Mouse (Mus musculus) embryonic facial prominence, embryonic 11.5 days (tissue): ENCODE data around the gene Fam186a. TPM values are rescaled to one million over a fixed set of nuclear protein-coding genes. Genes with fewer than 3 reads are reported as not detected.

Source experiments
- ATAC-seq: fragments of 200-750 bp; cut with Nextera tagmentation; replicated peaks from 2 replicates; pipeline ENCODE4 v1.8.0; 2017; ENCODE audit warnings: low read depth; ENCODE audit not compliant: insufficient number of reproducible peaks, low FRiP score, low TSS enrichment
- DNase-seq: peaks from one replicate; pipeline ENCODE4 v3.0.0-alpha.2; 2015; ENCODE audit warnings: low spot score
- H3K27ac ChIP-seq: fragments of 300-500 bp; sonication (generic); replicated peaks from 2 replicates; pipeline ENCODE4 v1.5.1; 2014; ENCODE audit warnings: mild to moderate bottlenecking, low read depth, low read length, control low read depth
- H3K27me3 ChIP-seq: fragments of 300-500 bp; sonication (generic); 2 replicates; pipeline ENCODE4 v1.6.1; 2014; ENCODE audit warnings: mild to moderate bottlenecking, low read length, moderate library complexity, mixed read lengths; ENCODE audit not compliant: control insufficient read depth, insufficient read depth
- H3K36me3 ChIP-seq: fragments of 300-500 bp; sonication (generic); replicated peaks from 2 replicates; pipeline ENCODE4 v1.6.1; 2014; ENCODE audit warnings: low read depth, mild to moderate bottlenecking, low read length, moderate library complexity, mixed read lengths; ENCODE audit not compliant: control insufficient read depth, insufficient read depth
- H3K4me1 ChIP-seq: fragments of 300-500 bp; sonication (generic); 2 replicates; pipeline ENCODE4 v1.6.1; 2014; ENCODE audit warnings: low read length, mixed read lengths; ENCODE audit not compliant: control insufficient read depth, insufficient read depth
- H3K4me2 ChIP-seq: fragments of 300-500 bp; sonication (generic); 2 replicates; pipeline ENCODE4 v1.6.1; 2014; ENCODE audit warnings: low read depth, mild to moderate bottlenecking, control low read depth, low read length, moderate library complexity
- H3K4me3 ChIP-seq: fragments of 300-500 bp; sonication (generic); 2 replicates; pipeline ENCODE4 v1.5.1; 2014; ENCODE audit warnings: low read depth, low read length, control low read depth
- H3K9ac ChIP-seq: fragments of 300-500 bp; sonication (generic); replicated peaks from 2 replicates; pipeline ENCODE4 v1.6.1; 2014; ENCODE audit warnings: mild to moderate bottlenecking, control low read depth, low read length
- H3K9me3 ChIP-seq: fragments of 300-500 bp; sonication (generic); replicated peaks from 2 replicates; pipeline ENCODE4 v1.6.1; 2016; ENCODE audit warnings: mild to moderate bottlenecking, low read length, inconsistent platforms, mixed read lengths; ENCODE audit not compliant: control insufficient read depth
- WGBS: fragments of 180-500 bp; shearing (Covaris S2); extraction: QIAGEN DNeasy Blood & Tissue Kit; methylation state at CpG from one replicate; pipeline ENCODE4 v1.1.7; 2014; 5-methylcytosine and 5-hydroxymethylcytosine counted together
- polyA plus RNA-seq: library from polyadenylated mRNA; unstranded; fragments of >200 nt; fragmentation: Nextera tagmentation; extraction: Ambion mirVana; gene quantifications from 2 replicates; pipeline ENCODE4 v1.2.1, GENCODE M21; 2014

Fam186a gene
- polyA plus RNA-seq, 1 experiment from 2014 or later: not detected

DNA sequence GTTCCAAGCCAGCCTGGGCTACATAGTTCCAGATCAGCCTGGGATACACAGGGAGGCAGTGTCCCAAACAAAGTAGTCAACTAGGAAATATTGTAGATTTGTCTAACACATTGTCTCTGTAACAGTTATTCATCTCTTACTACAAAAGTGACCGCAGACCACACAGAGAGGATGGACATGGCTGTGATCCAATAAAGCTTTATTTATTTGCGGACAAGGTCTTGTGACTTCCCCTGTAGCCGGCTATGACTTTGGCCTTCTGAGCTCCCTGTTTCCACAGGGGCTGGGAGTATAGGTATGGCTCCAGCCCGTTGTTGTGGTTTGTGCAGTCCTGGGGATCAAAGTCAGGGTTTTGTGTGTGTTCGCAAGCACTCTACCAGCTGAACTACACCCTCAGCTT lies 88.3 kb downstream of the Fam186a start:
- H3K9ac ChIP-seq: no peak overlapping the region
- H3K4me1 ChIP-seq: no peaks in the 10 kb centered on the region
- H3K4me3 ChIP-seq: no peak overlapping the region
- H3K36me3 ChIP-seq: no peaks in the 10 kb centered on the region
- DNase-seq (no peak), ATAC-seq (no peak)
- 89% methylated on average over 5 of the region's 5 CpGs for WGBS
- H3K27me3 ChIP-seq: no peaks in the 10 kb centered on the region
- no peak overlapping the region for H3K27ac ChIP-seq
- H3K4me2 ChIP-seq: no peak overlapping the region
- no peaks in the 10 kb centered on the region for H3K9me3 ChIP-seq

DNA sequence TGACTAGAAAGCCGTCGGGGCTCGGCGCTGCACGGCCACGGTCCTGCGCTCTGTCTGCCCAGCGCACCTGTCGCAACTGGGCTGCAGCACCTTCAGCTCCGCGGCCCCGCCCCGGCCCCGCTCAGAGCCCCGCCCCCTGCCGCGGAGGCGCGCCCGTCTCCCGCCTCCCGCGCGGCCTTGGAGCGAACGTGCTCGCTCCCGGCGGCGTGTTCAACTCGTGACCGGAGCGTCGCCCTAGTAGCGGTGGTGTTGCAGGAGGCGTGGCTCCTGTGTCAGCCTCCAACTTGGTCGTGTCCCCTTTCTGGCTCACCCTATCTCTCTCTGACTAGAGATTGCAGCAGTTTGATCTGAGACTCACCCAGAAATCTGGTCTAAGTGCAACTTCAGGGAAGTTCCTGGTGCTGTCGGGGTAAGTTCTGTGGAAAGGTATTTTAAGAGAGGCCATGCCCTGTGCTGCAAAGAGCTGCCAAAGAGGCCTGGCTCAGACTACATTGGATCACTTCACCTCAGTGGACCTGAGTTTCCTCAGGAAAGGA lies 91.5 kb downstream of the Fam186a start, which contains the start of gene Lima1:
TSS of gene Lima1 (minus strand) at position 123 of the 536 bp plus-strand sequence.
- under 1% methylated on average over 37 of the region's 38 CpGs for WGBS
- DNase-seq (peak; percentile 94), ATAC-seq (peak; percentile 89)
- H3K9ac ChIP-seq: peak within 1 kb of the TSS; percentile 69
- H3K4me2 ChIP-seq: peak within 1 kb of the TSS; percentile 97
- no peaks in the 10 kb centered on the region for H3K9me3 ChIP-seq
- no peak within 1 kb of the TSS for H3K27ac ChIP-seq
- H3K36me3 ChIP-seq: no peaks in the 10 kb centered on the region
- no peaks in the 10 kb centered on the region for H3K4me1 ChIP-seq
- H3K27me3 ChIP-seq: no peaks in the 10 kb centered on the region
- H3K4me3 ChIP-seq: peak within 1 kb of the TSS; percentile 65

DNA sequence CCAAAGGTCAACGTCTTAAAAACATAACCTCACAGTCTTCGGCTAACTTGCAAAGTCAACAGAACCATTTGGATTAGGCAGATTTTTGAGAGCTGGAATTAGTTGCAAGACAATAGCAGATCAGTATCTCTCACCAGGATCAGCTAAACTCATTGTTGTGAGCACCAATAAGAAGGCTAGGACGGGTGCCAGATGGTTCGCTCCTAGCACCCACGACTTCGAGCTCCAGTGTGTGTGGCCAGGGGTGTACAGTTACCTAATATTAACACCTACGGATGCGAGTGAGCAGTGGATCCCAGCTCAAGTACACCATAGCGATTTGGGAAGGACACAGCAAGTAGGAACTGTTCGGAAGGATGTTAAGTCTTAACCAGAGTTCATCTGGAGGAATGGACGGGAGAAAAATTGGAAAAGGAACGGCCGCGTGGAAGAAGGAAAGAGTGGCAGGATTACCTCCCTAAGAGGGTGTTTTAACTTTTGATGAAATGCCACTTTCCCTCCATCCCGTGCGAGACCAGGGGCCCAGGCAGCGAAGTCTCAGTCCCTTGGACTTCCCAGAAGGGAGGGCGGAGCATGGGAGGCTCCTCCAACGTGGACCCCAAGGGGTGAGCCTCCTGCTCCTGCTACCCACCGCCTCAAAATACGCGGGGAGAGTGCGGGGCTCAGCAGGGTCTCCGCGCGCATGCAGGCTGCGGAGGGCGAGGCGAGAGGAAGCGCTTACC lies 92.1 kb downstream of the Fam186a start:
- Histone ChIP-seq H3K4me3 (peak overlapping the region; percentile 65), H3K4me2 (peak overlapping the region; percentile 97), H3K27ac (no peak overlapping the region), H3K9me3 (no peaks in the 10 kb centered on the region), H3K9ac (peak overlapping the region; percentile 69), H3K36me3 (no peaks in the 10 kb centered on the region), H3K27me3 (no peaks in the 10 kb centered on the region), H3K4me1 (no peaks in the 10 kb centered on the region)
- DNase-seq (no peak), ATAC-seq (no peak; the same call in 1 of the 2 replicates)
- WGBS: 7% methylated on average over 30 of the region's 30 CpGs

DNA sequence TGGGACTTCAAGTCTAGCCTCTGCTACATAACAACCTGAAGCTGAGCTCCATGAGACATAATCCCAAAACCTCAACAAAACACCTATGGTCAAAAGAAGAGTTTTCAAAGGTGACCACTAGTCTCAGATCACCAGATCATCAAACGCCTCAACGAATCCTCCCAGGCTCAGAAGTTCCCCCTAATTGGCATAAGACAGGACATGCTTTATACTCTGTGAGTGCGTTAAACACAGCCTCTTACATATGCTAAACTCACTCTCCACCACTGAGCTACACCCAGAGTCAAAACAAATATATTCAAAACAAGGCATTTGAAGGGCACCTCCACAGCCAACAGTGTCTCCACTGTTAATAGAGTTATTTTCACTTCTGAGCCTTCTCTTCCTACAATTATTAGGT lies 94.3 kb downstream of the Fam186a start:
- H3K4me2 ChIP-seq: no peak overlapping the region
- ATAC-seq (no peak), DNase-seq (no peak)
- no peak overlapping the region for H3K27ac ChIP-seq
- no peaks in the 10 kb centered on the region for H3K36me3 ChIP-seq
- no peaks in the 10 kb centered on the region for H3K9me3 ChIP-seq
- H3K27me3 ChIP-seq: no peaks in the 10 kb centered on the region
- WGBS: 76% methylated on average over 3 of the region's 3 CpGs
- no peak overlapping the region for H3K9ac ChIP-seq
- no peaks in the 10 kb centered on the region for H3K4me1 ChIP-seq
- no peak overlapping the region for H3K4me3 ChIP-seq

Other genes with a start within 250 kb of the Fam186a start
- gene Gpd1, start 249.5 kb downstream of the Fam186a start, polyA plus RNA-seq: 0.10 and 0.18 TPM in 2 replicates
- gene Cox14, start 241.4 kb downstream of the Fam186a start, polyA plus RNA-seq: 122 and 152 TPM in 2 replicates
- gene Cers5, start 194.2 kb downstream of the Fam186a start, polyA plus RNA-seq: 64.6 and 70.2 TPM in 2 replicates
- 75.3 and 80.8 TPM in 2 replicates for gene Lima1, start 91.6 kb downstream of the Fam186a start, polyA plus RNA-seq
- gene Larp4, start 3.0 kb upstream of the Fam186a start, polyA plus RNA-seq: 36.4 and 37.0 TPM in 2 replicates
- gene Dip2b, start 71.6 kb upstream of the Fam186a start, polyA plus RNA-seq: 15.4 and 16.5 TPM in 2 replicates